Mouse (Mus musculus): ENCODE measurements around the gene Pdp2. TPM values are rescaled to one million over a fixed set of nuclear protein-coding genes. Genes with fewer than 3 reads are reported as not detected.

Pdp2 gene
- total RNA-seq (2023): 10 to 100 TPM; 12.1 to 13.4 TPM

GRCm38 (mm10) chr8:104591133-104591834 is at the start of gene Pdp2:
Pdp2 (plus strand) TSS chr8:104591451.

GRCm38 (mm10) chr8:104624161-104624560 is 32.9 kb downstream of the Pdp2 start, which contains the start of gene Cdh16:
Cdh16 (minus strand) TSS chr8:104624396.

GRCm38 (mm10) chr8:104630981-104631663 is 39.9 kb downstream of the Pdp2 start, which contains the start of gene Rrad:
Rrad (minus strand) TSS chr8:104631327.

GRCm38 (mm10) chr8:104641426-104642323 is 50.4 kb downstream of the Pdp2 start, which contains the start of gene Ciao2b:
Ciao2b (minus strand) TSS chr8:104641965.

Other genes starting within 250 kb of the Pdp2 start
- 1 to 10 TPM; 1.1 to 1.4 TPM for gene Cmtm4, start 195.6 kb upstream of the Pdp2 start, total RNA-seq (2023)
- gene Dync1li2, start 148.4 kb upstream of the Pdp2 start, total RNA-seq (2023): 10 to 100 TPM; 47.8 to 64.7 TPM
- 1 to 10 TPM; 2.4 to 2.8 TPM for gene Terb1, start 81.5 kb upstream of the Pdp2 start, total RNA-seq (2023)
- gene Nae1, start 56.8 kb upstream of the Pdp2 start, total RNA-seq (2023): 10 to 100 TPM; 44.8 to 45.2 TPM
- gene Car7, start 56.8 kb upstream of the Pdp2 start, total RNA-seq (2023): 1 to 10 TPM in 1 of 2 experiments, under 1 TPM in 1; 0.95 to 2.7 TPM
- gene Cdh16, start 32.9 kb downstream of the Pdp2 start, total RNA-seq (2023): not detected
- gene Rrad, start 39.9 kb downstream of the Pdp2 start, total RNA-seq (2023): 10 to 100 TPM; 22.2 to 26.9 TPM
- 10 to 100 TPM; 27.5 to 35.8 TPM for gene Ciao2b, start 50.5 kb downstream of the Pdp2 start, total RNA-seq (2023)
- not detected for gene Ces2a, start 142.6 kb downstream of the Pdp2 start, total RNA-seq (2023)
- not detected for gene Ces2b, start 240.1 kb downstream of the Pdp2 start, total RNA-seq (2023)

All from B cell, adult 67 days (primary cell).